Mouse (Mus musculus): Measurements from ENCODE around the gene Hagh.

DNA sequence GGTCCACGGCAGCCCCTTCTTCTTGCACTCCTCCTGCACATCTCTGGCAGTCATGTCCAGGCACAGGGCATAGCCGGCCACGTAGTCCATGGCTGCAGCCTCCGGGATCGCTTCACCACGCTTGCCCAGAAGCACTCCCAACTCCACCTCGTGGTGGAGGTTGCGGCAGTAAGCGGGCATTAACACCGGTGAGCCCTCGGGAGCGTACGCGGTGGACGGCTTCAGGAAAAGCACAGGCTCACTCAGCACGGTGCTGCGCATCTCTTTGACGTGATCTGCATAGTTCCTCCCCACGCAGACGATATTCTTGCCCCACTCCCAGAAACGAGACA lies 9.8 kb downstream of the Hagh start:
- TF ChIP-seq CTCF (IDR thresholded peaks at IDR 0.05; ENCODE audit: borderline replicate concordance, extremely low read depth, insufficient read depth, insufficient read length) (peak; percentile 41; the same call in 1 of the 2 replicates), POLR2A (IDR thresholded peaks at IDR 0.05; ENCODE audit: borderline replicate concordance, extremely low read depth, insufficient read depth, insufficient read length, poor library complexity, severe bottlenecking) (no peak)
